Mouse (Mus musculus): ENCODE data around the gene Mad2l1.

The Mad2l1 gene

GRCm38 (mm10) chr6:66535028-66535862 is at the start of gene Mad2l1:
Gene Mad2l1 (plus strand): TSS chr6:66535390.
- DNase-seq (ENCODE audit: low read depth, low spot score) = peak; percentile 100

- no peak for DNase-seq (ENCODE audit: low read depth, low spot score)
Observed at GRCm38 (mm10) chr6:66493685-66494084, 41.5 kb upstream of the Mad2l1 start.

GRCm38 (mm10) chr6:66516368-66516767 is 18.8 kb upstream of the Mad2l1 start:
- no peak for DNase-seq (ENCODE audit: low read depth, low spot score)

- no peak for DNase-seq (ENCODE audit: low read depth, low spot score)
Observed at GRCm38 (mm10) chr6:66528386-66528785, 6.8 kb upstream of the Mad2l1 start.

- DNase-seq (ENCODE audit: low read depth, low spot score) = peak; percentile 87
Observed at GRCm38 (mm10) chr6:66533241-66533640, 1.9 kb upstream of the Mad2l1 start.

- peak; percentile 76 for DNase-seq (ENCODE audit: low read depth, low spot score)
Observed at GRCm38 (mm10) chr6:66534366-66534941, 736 bp upstream of the Mad2l1 start.

- DNase-seq (ENCODE audit: low read depth, low spot score) = peak; percentile 41
Observed at GRCm38 (mm10) chr6:66535966-66536365, 776 bp downstream of the Mad2l1 start.

- no peak for DNase-seq (ENCODE audit: low read depth, low spot score)
Observed at GRCm38 (mm10) chr6:66559996-66560395, 24.8 kb downstream of the Mad2l1 start, which contains the start of gene Vmn1r32. Gene Vmn1r32 (minus strand): TSS chr6:66560096.

GRCm38 (mm10) chr6:66595804-66596203 is 60.6 kb downstream of the Mad2l1 start:
- DNase-seq (ENCODE audit: low read depth, low spot score) = no peak
